Mouse (Mus musculus): ENCODE data around the gene Ywhah. TPM values are rescaled to one million over a fixed set of nuclear protein-coding genes. Genes with fewer than 3 reads are reported as not detected.
A peak's percentile ranks its signal among the peaks of the same experiment; 100 is the strongest.

The Ywhah gene
- polyA plus RNA-seq, 1 experiment from 2014 or later, result 385 TPM

DNA sequence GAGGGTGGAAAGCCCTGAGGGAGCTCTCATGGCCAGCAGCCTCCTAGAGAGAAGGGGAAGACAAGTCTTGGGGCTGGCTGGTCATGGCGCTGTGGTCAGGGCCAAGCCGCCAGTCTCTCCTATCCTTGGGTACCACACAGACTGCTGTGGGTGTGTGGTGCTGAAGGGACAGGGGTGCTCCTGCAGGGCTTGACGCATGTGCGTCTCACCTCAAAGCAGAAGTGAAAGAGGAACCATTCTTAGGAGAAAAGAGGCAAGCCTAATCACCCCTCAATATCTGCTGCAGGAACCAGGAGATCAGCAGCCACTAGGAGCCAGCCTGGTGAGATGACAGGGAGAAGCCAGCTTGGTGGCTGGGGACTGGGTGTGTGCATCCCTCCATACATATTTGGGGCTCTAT is 20.9 kb upstream of the Ywhah start:
- no peak overlapping the region for H3K27ac ChIP-seq (ENCODE audit: low read length)
- no peaks in the 10 kb centered on the region for H3K36me3 ChIP-seq (ENCODE audit: insufficient read depth, low read length)
- H3K4me3 ChIP-seq (ENCODE audit: low read length), result no peak overlapping the region
- 35% methylated on average over 4 of the region's 4 CpGs for WGBS
- no peaks in the 10 kb centered on the region; the same call in 1 of the 2 replicates for H3K4me1 ChIP-seq (ENCODE audit: insufficient read depth, low read length)
- no peak for ATAC-seq (ENCODE audit: low FRiP score, low TSS enrichment)
- H3K9ac ChIP-seq (replicated peaks; ENCODE audit: low read length), result no peak overlapping the region
- H3K27me3 ChIP-seq (ENCODE audit: insufficient read depth, low read length), result no peaks in the 10 kb centered on the region
- no peak overlapping the region for H3K4me2 ChIP-seq (replicated peaks; ENCODE audit: low read depth, low read length)
- no peaks in the 10 kb centered on the region for H3K9me3 ChIP-seq (ENCODE audit: low read length)

- H3K4me1 ChIP-seq (ENCODE audit: insufficient read depth, low read length), result no peaks in the 10 kb centered on the region; the same call in 1 of the 2 replicates
- H3K4me3 ChIP-seq (ENCODE audit: low read length), result no peak overlapping the region
- H3K4me2 ChIP-seq (replicated peaks; ENCODE audit: low read depth, low read length), result no peak overlapping the region
- no peak; the same call in 1 of the 2 replicates for ATAC-seq (ENCODE audit: low FRiP score, low TSS enrichment)
- H3K27ac ChIP-seq (ENCODE audit: low read length), result no peak overlapping the region
- no peaks in the 10 kb centered on the region for H3K27me3 ChIP-seq (ENCODE audit: insufficient read depth, low read length)
- H3K9me3 ChIP-seq (ENCODE audit: low read length), result no peaks in the 10 kb centered on the region
- no peak overlapping the region for H3K9ac ChIP-seq (replicated peaks; ENCODE audit: low read length)
- H3K36me3 ChIP-seq (ENCODE audit: insufficient read depth, low read length), result no peaks in the 10 kb centered on the region
- WGBS, result 84% methylated on average over 4 of the region's 4 CpGs
Measured at GRCm38 (mm10) chr5:32998783-32999182, 19.8 kb upstream of the Ywhah start.

DNA sequence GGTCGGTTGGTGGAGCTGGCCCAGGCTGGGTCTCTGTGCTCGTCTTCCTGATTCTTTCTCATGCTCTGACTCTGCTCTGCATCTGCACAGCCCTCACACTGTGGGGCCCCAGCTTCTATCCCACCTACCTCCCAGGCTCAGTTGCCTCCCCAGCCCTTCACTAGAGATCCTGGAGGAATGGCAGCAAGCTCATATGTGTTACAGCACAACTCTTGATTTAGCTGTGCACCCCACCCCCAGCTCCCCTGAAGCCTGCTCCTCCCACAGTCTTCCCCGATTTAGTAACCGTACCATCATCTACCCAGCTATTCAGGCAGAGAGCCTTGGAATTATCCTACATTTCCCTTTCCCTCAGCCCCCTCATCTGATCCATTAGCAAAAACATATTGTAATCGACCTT is 17.5 kb upstream of the Ywhah start:
- no peaks in the 10 kb centered on the region for H3K36me3 ChIP-seq (ENCODE audit: insufficient read depth, low read length)
- WGBS, result 81% methylated on average over 5 of the region's 5 CpGs
- no peak overlapping the region for H3K4me3 ChIP-seq (ENCODE audit: low read length)
- H3K9ac ChIP-seq (replicated peaks; ENCODE audit: low read length), result no peak overlapping the region
- no peaks in the 10 kb centered on the region for H3K27me3 ChIP-seq (ENCODE audit: insufficient read depth, low read length)
- H3K27ac ChIP-seq (ENCODE audit: low read length), result no peak overlapping the region
- no peak for ATAC-seq (ENCODE audit: low FRiP score, low TSS enrichment)
- no peaks in the 10 kb centered on the region for H3K9me3 ChIP-seq (ENCODE audit: low read length)
- H3K4me1 ChIP-seq (ENCODE audit: insufficient read depth, low read length), result no peaks in the 10 kb centered on the region
- H3K4me2 ChIP-seq (replicated peaks; ENCODE audit: low read depth, low read length), result no peak overlapping the region

GRCm38 (mm10) chr5:33002781-33003180 is 15.8 kb upstream of the Ywhah start:
- Histone ChIP-seq H3K36me3 (ENCODE audit: insufficient read depth, low read length) (no peaks in the 10 kb centered on the region), H3K4me2 (replicated peaks; ENCODE audit: low read depth, low read length) (no peak overlapping the region), H3K4me1 (ENCODE audit: insufficient read depth, low read length) (no peaks in the 10 kb centered on the region), H3K9ac (replicated peaks; ENCODE audit: low read length) (no peak overlapping the region), H3K4me3 (ENCODE audit: low read length) (no peak overlapping the region), H3K9me3 (ENCODE audit: low read length) (no peaks in the 10 kb centered on the region), H3K27me3 (ENCODE audit: insufficient read depth, low read length) (no peaks in the 10 kb centered on the region), H3K27ac (ENCODE audit: low read length) (no peak overlapping the region)
- ATAC-seq (ENCODE audit: low FRiP score, low TSS enrichment), result no peak
- WGBS, result 86% methylated on average over 5 of the region's 5 CpGs

- no peaks in the 10 kb centered on the region for H3K4me1 ChIP-seq (ENCODE audit: insufficient read depth, low read length)
- 60% methylated on average over 6 of the region's 6 CpGs for WGBS
Measured at GRCm38 (mm10) chr5:33003500-33003899, 15.1 kb upstream of the Ywhah start.

DNA sequence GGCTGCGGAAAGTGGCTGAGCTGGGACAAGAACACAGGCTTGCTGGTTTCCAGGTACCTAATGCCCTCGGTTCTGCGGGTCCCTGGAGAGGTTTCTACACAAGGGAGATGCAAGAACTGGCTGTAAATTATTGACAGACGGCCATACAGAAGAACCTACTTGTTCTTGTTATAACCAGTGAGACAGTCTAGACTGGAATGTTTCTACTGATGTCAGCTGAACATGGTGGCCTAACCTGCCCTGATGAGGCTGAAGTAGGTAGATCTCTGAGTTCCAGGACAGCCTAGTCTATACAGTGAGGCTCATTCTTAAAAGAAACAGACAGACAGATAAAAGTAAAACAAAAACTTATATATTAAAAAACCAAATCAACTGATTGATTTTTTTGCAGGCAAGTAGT is 14.5 kb upstream of the Ywhah start:
- WGBS, result 68% methylated on average over 4 of the region's 4 CpGs
- Histone ChIP-seq H3K36me3 (ENCODE audit: insufficient read depth, low read length) (no peaks in the 10 kb centered on the region), H3K9me3 (ENCODE audit: low read length) (no peaks in the 10 kb centered on the region), H3K4me1 (ENCODE audit: insufficient read depth, low read length) (no peaks in the 10 kb centered on the region), H3K4me2 (replicated peaks; ENCODE audit: low read depth, low read length) (no peak overlapping the region), H3K27ac (ENCODE audit: low read length) (no peak overlapping the region), H3K27me3 (ENCODE audit: insufficient read depth, low read length) (no peaks in the 10 kb centered on the region), H3K9ac (replicated peaks; ENCODE audit: low read length) (no peak overlapping the region), H3K4me3 (ENCODE audit: low read length) (no peak overlapping the region)
- peak; percentile 63; the same call in 1 of the 2 replicates for ATAC-seq (ENCODE audit: low FRiP score, low TSS enrichment)

More at GRCm38 (mm10) chr5:33003500-33003899, 15.1 kb upstream of the Ywhah start:
- no peak overlapping the region for H3K4me3 ChIP-seq (ENCODE audit: low read length)
- H3K9me3 ChIP-seq (ENCODE audit: low read length), result no peaks in the 10 kb centered on the region
- H3K27me3 ChIP-seq (ENCODE audit: insufficient read depth, low read length), result no peaks in the 10 kb centered on the region
- no peaks in the 10 kb centered on the region for H3K36me3 ChIP-seq (ENCODE audit: insufficient read depth, low read length)
- no peak for ATAC-seq (ENCODE audit: low FRiP score, low TSS enrichment)
- no peak overlapping the region for H3K27ac ChIP-seq (ENCODE audit: low read length)
- H3K4me2 ChIP-seq (replicated peaks; ENCODE audit: low read depth, low read length), result no peak overlapping the region
- no peak overlapping the region for H3K9ac ChIP-seq (replicated peaks; ENCODE audit: low read length)

DNA sequence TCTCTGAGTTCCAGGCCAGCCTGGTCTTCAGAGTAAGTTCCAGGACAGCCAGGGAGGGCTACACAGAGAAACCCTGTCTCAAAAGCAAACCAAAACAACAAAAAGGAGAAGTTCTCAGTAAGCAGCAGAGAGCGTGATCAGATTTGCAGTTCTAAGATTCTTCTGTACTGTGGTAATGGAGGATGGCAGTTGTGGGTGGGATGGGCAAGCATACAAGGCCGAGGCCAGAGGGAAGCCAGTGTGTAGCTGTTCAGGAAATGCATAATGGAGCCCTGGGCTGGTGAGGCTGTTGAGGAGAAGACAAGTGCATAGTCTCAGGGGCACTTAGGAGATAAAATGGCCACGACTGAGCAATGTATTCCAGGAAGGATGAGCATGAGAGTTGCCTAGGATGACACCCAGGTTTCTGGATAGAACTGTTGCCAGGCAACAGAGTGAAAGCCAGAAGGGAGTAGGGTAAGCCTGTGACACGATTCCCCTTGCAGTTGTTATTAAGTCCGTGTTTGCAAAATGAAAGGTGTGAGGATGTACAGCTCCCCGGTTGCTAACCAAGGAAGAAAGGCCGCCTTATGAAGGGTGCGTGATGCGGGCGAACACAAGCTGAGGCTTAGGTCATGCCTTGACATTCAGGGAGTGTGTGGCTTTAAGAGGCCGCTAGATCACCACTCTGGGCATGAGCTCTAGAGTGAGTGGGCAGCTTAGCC is 13.0 kb upstream of the Ywhah start:
- no peaks in the 10 kb centered on the region for H3K9me3 ChIP-seq (ENCODE audit: low read length)
- ATAC-seq (ENCODE audit: low FRiP score, low TSS enrichment), result no peak
- peaks cover under 1% of the 10 kb centered on the region; the same call in 1 of the 2 replicates for H3K4me1 ChIP-seq (ENCODE audit: insufficient read depth, low read length)
- no peaks in the 10 kb centered on the region for H3K27me3 ChIP-seq (ENCODE audit: insufficient read depth, low read length)
- WGBS, result 81% methylated on average over 11 of the region's 11 CpGs
- H3K4me2 ChIP-seq (replicated peaks; ENCODE audit: low read depth, low read length), result no peak overlapping the region
- no peaks in the 10 kb centered on the region for H3K36me3 ChIP-seq (ENCODE audit: insufficient read depth, low read length)
- no peak overlapping the region for H3K4me3 ChIP-seq (ENCODE audit: low read length)
- no peak overlapping the region for H3K27ac ChIP-seq (ENCODE audit: low read length)
- no peak overlapping the region for H3K9ac ChIP-seq (replicated peaks; ENCODE audit: low read length)

GRCm38 (mm10) chr5:33006670-33007069 is 11.9 kb upstream of the Ywhah start:
- Histone ChIP-seq H3K9ac (replicated peaks; ENCODE audit: low read length) (no peak overlapping the region), H3K4me3 (ENCODE audit: low read length) (no peak overlapping the region), H3K27ac (ENCODE audit: low read length) (no peak overlapping the region), H3K4me1 (ENCODE audit: insufficient read depth, low read length) (peaks cover 6% of the 10 kb centered on the region; the same call in 1 of the 2 replicates), H3K27me3 (ENCODE audit: insufficient read depth, low read length) (no peaks in the 10 kb centered on the region), H3K9me3 (ENCODE audit: low read length) (no peaks in the 10 kb centered on the region), H3K4me2 (replicated peaks; ENCODE audit: low read depth, low read length) (no peak overlapping the region), H3K36me3 (ENCODE audit: insufficient read depth, low read length) (no peaks in the 10 kb centered on the region)
- WGBS, result 35% methylated on average over 8 of the region's 8 CpGs
- no peak for ATAC-seq (ENCODE audit: low FRiP score, low TSS enrichment)

- 52% methylated on average over 4 of the region's 4 CpGs for WGBS
- H3K4me2 ChIP-seq (replicated peaks; ENCODE audit: low read depth, low read length), result no peak overlapping the region
- H3K4me3 ChIP-seq (ENCODE audit: low read length), result no peak overlapping the region
- no peaks in the 10 kb centered on the region for H3K36me3 ChIP-seq (ENCODE audit: insufficient read depth, low read length)
- H3K4me1 ChIP-seq (ENCODE audit: insufficient read depth, low read length), result peaks cover 6% of the 10 kb centered on the region; the same call in 1 of the 2 replicates
- ATAC-seq (ENCODE audit: low FRiP score, low TSS enrichment), result no peak
- no peaks in the 10 kb centered on the region for H3K9me3 ChIP-seq (ENCODE audit: low read length)
- H3K9ac ChIP-seq (replicated peaks; ENCODE audit: low read length), result no peak overlapping the region
- no peaks in the 10 kb centered on the region for H3K27me3 ChIP-seq (ENCODE audit: insufficient read depth, low read length)
- H3K27ac ChIP-seq (ENCODE audit: low read length), result no peak overlapping the region
Measured at GRCm38 (mm10) chr5:33007371-33007770, 11.2 kb upstream of the Ywhah start.

DNA sequence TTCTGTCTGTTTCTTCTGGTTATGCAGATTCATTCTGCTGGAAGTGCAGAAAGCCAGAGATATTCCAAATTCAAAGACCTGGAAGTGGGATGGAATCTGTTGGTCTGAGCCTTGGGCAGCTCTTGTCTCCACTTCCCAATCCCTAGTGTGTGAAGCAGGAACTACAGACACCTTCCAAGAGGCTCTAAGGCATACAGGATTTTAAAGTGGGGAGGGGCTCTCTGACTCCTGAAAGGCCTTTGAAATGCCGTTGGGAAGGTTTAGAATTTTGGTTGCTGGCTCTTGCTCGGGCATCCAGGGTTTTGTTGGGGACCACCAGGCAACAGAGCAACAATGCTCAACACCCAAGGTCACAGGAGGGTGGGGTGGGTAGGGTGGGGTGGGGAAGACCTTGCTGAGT is 9.3 kb upstream of the Ywhah start:
- H3K4me2 ChIP-seq (replicated peaks; ENCODE audit: low read depth, low read length), result no peak overlapping the region
- no peak for ATAC-seq (ENCODE audit: low FRiP score, low TSS enrichment)
- peaks cover 6% of the 10 kb centered on the region; the same call in 1 of the 2 replicates for H3K4me1 ChIP-seq (ENCODE audit: insufficient read depth, low read length)
- no peak overlapping the region for H3K9ac ChIP-seq (replicated peaks; ENCODE audit: low read length)
- WGBS, result 44% methylated on average over 2 of the region's 2 CpGs
- H3K9me3 ChIP-seq (ENCODE audit: low read length), result no peaks in the 10 kb centered on the region
- H3K36me3 ChIP-seq (ENCODE audit: insufficient read depth, low read length), result no peaks in the 10 kb centered on the region
- no peaks in the 10 kb centered on the region for H3K27me3 ChIP-seq (ENCODE audit: insufficient read depth, low read length)
- no peak overlapping the region for H3K27ac ChIP-seq (ENCODE audit: low read length)
- H3K4me3 ChIP-seq (ENCODE audit: low read length), result no peak overlapping the region
